Mouse (Mus musculus): Measurements from ENCODE around the gene 4930564D02Rik. TPM values are rescaled to one million over a fixed set of nuclear protein-coding genes. Genes with fewer than 3 reads are reported as not detected.

Gene 4930564D02Rik
- polyA plus RNA-seq, 1 experiment, result not detected

- peaks cover 3% of the 10 kb centered on the region for H3K4me1 ChIP-seq (ENCODE audit: control insufficient read depth, insufficient read depth, low read length)
- no peak for TF ChIP-seq POLR2A (IDR thresholded peaks at IDR 0.05; ENCODE audit: low read depth, low read length)
- no peak for TF ChIP-seq CTCF (IDR thresholded peaks at IDR 0.05; ENCODE audit: borderline replicate concordance, insufficient read depth, low read length)
- H3K27ac ChIP-seq (ENCODE audit: insufficient read depth, low read length), result no peak overlapping the region
- no peak overlapping the region for H3K4me3 ChIP-seq (ENCODE audit: insufficient read depth, low read length)
These were observed 25.5 kb upstream of the 4930564D02Rik start for GRCm38 (mm10) chr3:105040983-105041625.

- Histone ChIP-seq H3K4me3 (ENCODE audit: insufficient read depth, low read length) (no peak overlapping the region), H3K4me1 (ENCODE audit: control insufficient read depth, insufficient read depth, low read length) (peaks cover 14% of the 10 kb centered on the region), H3K27ac (ENCODE audit: insufficient read depth, low read length) (no peak overlapping the region)
- TF ChIP-seq POLR2A (IDR thresholded peaks at IDR 0.05; ENCODE audit: low read depth, low read length) (no peak), CTCF (IDR thresholded peaks at IDR 0.05; ENCODE audit: borderline replicate concordance, insufficient read depth, low read length) (no peak)
These were observed 22.9 kb upstream of the 4930564D02Rik start for GRCm38 (mm10) chr3:105043746-105044145.

- no peak overlapping the region for H3K4me3 ChIP-seq (ENCODE audit: insufficient read depth, low read length)
- H3K4me1 ChIP-seq (ENCODE audit: control insufficient read depth, insufficient read depth, low read length), result peaks cover 14% of the 10 kb centered on the region
- H3K27ac ChIP-seq (ENCODE audit: insufficient read depth, low read length), result no peak overlapping the region
- TF ChIP-seq POLR2A (IDR thresholded peaks at IDR 0.05; ENCODE audit: low read depth, low read length) (no peak), CTCF (IDR thresholded peaks at IDR 0.05; ENCODE audit: borderline replicate concordance, insufficient read depth, low read length) (no peak)
These were observed 19.8 kb upstream of the 4930564D02Rik start for GRCm38 (mm10) chr3:105046870-105047269.

DNA sequence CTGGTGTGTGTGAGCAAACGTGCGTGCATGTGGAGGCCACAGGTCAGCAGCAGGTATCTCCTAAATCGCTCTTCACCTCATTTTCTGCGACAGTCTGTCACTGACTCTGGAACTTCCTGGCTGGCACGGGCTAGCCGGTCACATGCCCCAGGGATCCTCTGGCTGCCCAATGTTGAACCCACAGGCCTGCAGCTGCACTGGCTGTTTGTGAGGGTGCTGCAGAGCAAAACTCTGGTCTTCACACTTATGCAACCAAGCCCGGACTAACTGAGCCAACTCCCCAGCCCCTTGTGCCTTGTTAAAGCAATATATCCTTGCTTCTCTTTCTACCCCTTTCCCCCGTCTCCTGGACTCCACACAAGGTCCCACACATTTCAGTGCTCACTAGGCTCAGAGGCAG, 19.0 kb upstream of the 4930564D02Rik start:
- TF ChIP-seq CTCF (IDR thresholded peaks at IDR 0.05; ENCODE audit: borderline replicate concordance, insufficient read depth, low read length) (no peak), POLR2A (IDR thresholded peaks at IDR 0.05; ENCODE audit: low read depth, low read length) (no peak)
- Histone ChIP-seq H3K4me1 (ENCODE audit: control insufficient read depth, insufficient read depth, low read length) (peaks cover 14% of the 10 kb centered on the region), H3K4me3 (ENCODE audit: insufficient read depth, low read length) (no peak overlapping the region), H3K27ac (ENCODE audit: insufficient read depth, low read length) (no peak overlapping the region)

DNA sequence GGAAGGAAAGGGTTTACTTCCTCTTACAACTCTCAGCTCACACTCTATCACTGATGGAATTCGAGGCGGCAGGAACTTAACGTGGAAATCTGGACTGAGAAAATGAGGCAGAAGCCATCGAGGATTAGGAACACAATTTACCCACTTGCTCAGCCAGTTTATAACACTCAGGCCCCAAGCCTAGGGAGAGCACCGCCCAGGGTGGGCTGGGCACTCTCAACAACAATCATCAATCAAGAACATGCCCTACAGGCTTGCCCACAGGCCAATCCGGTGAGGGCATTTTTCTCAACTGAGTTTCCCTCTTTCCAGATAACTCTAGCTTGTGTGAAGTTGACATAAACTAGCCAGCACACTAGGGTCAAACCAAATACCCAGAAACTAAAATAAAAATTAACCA, 16.8 kb upstream of the 4930564D02Rik start:
- no peak overlapping the region for H3K27ac ChIP-seq (ENCODE audit: insufficient read depth, low read length)
- H3K4me1 ChIP-seq (ENCODE audit: control insufficient read depth, insufficient read depth, low read length), result peaks cover 22% of the 10 kb centered on the region
- TF ChIP-seq CTCF (IDR thresholded peaks at IDR 0.05; ENCODE audit: borderline replicate concordance, insufficient read depth, low read length) (no peak), POLR2A (IDR thresholded peaks at IDR 0.05; ENCODE audit: low read depth, low read length) (no peak)
- peak overlapping the region; percentile 31 for H3K4me3 ChIP-seq (ENCODE audit: insufficient read depth, low read length)

- H3K4me1 ChIP-seq (ENCODE audit: control insufficient read depth, insufficient read depth, low read length), result peaks cover 23% of the 10 kb centered on the region
- TF ChIP-seq CTCF (IDR thresholded peaks at IDR 0.05; ENCODE audit: borderline replicate concordance, insufficient read depth, low read length) (no peak), POLR2A (IDR thresholded peaks at IDR 0.05; ENCODE audit: low read depth, low read length) (no peak)
- H3K4me3 ChIP-seq (ENCODE audit: insufficient read depth, low read length), result peak overlapping the region; percentile 94
- no peak overlapping the region for H3K27ac ChIP-seq (ENCODE audit: insufficient read depth, low read length)
These were observed 15.5 kb upstream of the 4930564D02Rik start for GRCm38 (mm10) chr3:105051103-105051502.

- Histone ChIP-seq H3K4me3 (ENCODE audit: insufficient read depth, low read length) (peak overlapping the region; percentile 94), H3K27ac (ENCODE audit: insufficient read depth, low read length) (peak overlapping the region; percentile 62), H3K4me1 (ENCODE audit: control insufficient read depth, insufficient read depth, low read length) (peaks cover 17% of the 10 kb centered on the region)
- TF ChIP-seq CTCF (IDR thresholded peaks at IDR 0.05; ENCODE audit: borderline replicate concordance, insufficient read depth, low read length), result no peak
- no peak; the same call in 1 of the 2 replicates for TF ChIP-seq POLR2A (IDR thresholded peaks at IDR 0.05; ENCODE audit: low read depth, low read length)
These were observed 14.3 kb upstream of the 4930564D02Rik start for GRCm38 (mm10) chr3:105052171-105052936.

DNA sequence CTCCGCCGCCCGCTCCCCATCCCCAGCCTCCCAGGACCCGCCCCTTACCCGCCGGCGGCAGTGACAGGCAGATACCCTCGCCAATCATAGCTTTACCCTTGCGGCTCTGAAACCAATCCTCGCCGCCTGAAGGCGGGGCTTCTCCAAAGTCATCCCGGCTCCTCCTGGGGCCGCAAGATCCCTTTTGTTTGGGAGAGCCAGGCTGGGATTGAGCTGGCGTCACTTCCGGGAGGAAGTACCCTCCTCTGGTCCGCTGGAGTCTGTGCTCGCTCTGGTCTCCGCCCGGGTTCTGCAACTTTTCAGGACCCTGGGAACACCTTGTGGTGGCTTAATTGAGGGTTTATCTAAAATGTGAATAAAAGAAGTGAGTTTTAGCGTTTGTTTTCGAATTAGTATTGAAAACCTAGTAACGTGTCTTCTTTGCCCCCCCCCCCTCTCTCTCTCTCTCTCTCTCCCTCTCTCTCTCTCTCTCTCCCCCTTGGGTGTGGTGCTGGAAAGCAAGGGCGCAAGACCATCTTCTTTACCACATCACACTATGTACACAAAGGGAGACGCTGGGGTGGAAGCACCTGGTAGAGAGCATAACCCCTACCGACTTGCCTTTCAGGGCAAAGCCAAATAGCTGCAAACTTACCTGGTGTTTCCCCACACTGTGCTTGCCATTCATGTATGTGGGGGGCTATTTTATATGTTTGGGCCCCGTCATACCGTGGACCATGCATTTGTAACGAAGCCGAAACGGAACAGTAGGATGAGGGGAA, 13.5 kb upstream of the 4930564D02Rik start, which contains the start of gene Cttnbp2nl:
Gene Cttnbp2nl (minus strand): TSS at position 210 of the 761 bp plus-strand sequence.
- H3K27ac ChIP-seq (ENCODE audit: insufficient read depth, low read length), result peak within 1 kb of the TSS; percentile 65
- no peak for TF ChIP-seq CTCF (IDR thresholded peaks at IDR 0.05; ENCODE audit: borderline replicate concordance, insufficient read depth, low read length)
- peak; percentile 69 for TF ChIP-seq POLR2A (IDR thresholded peaks at IDR 0.05; ENCODE audit: low read depth, low read length)
- H3K4me3 ChIP-seq (ENCODE audit: insufficient read depth, low read length), result peak within 1 kb of the TSS; percentile 94
- H3K4me1 ChIP-seq (ENCODE audit: control insufficient read depth, insufficient read depth, low read length), result peaks cover 12% of the 10 kb centered on the region

GRCm38 (mm10) chr3:105053698-105054001, 13.0 kb upstream of the 4930564D02Rik start:
- TF ChIP-seq POLR2A (IDR thresholded peaks at IDR 0.05; ENCODE audit: low read depth, low read length), result no peak
- TF ChIP-seq CTCF (IDR thresholded peaks at IDR 0.05; ENCODE audit: borderline replicate concordance, insufficient read depth, low read length), result no peak
- Histone ChIP-seq H3K4me1 (ENCODE audit: control insufficient read depth, insufficient read depth, low read length) (peaks cover 12% of the 10 kb centered on the region), H3K4me3 (ENCODE audit: insufficient read depth, low read length) (peak overlapping the region; percentile 30), H3K27ac (ENCODE audit: insufficient read depth, low read length) (peak overlapping the region; percentile 65)

Data from embryonic fibroblast, embryonic 13.5 days (primary cell).